Mouse (Mus musculus) megakaryocyte, embryonic 14.5 days (primary cell): Measurements from ENCODE around the gene R3hdm2.

Experiments
- FLI1 ChIP-seq: IDR thresholded peaks from 2 replicates; pipeline ENCODE4 v1.6.1; 2012; ENCODE audit warnings: low read length, inconsistent platforms, mixed read lengths
- GATA1 ChIP-seq: IDR thresholded peaks from 3 replicates; pipeline ENCODE4 v1.6.1; 2012; ENCODE audit warnings: mixed read lengths, low read length, inconsistent platforms, borderline replicate concordance

GRCm38 (mm10) chr10:127530945-127531344 is 150.8 kb downstream of the R3hdm2 start:
- TF ChIP-seq GATA1 = no peak
- no peak for TF ChIP-seq FLI1
